Mouse (Mus musculus): ENCODE measurements around the gene Syvn1.

- TF ChIP-seq POLR2A (IDR thresholded peaks at IDR 0.05; ENCODE audit: borderline replicate concordance, extremely low read depth, insufficient read depth, insufficient read length, poor library complexity, severe bottlenecking) (no peak), CTCF (IDR thresholded peaks at IDR 0.05; ENCODE audit: borderline replicate concordance, extremely low read depth, insufficient read depth, insufficient read length) (no peak)
Measured at GRCm38 (mm10) chr19:6023059-6023458, 23.3 kb upstream of the Syvn1 start.
